Mouse (Mus musculus): ENCODE data around the gene Sfxn3.

- TF ChIP-seq POLR2A (IDR thresholded peaks at IDR 0.05; ENCODE audit: insufficient read length, low read depth) (no peak), E2F4 (IDR thresholded peaks at IDR 0.05; ENCODE audit: insufficient read depth) (no peak), POLR2AphosphoS2 (IDR thresholded peaks at IDR 0.05; ENCODE audit: insufficient read length, low read depth) (no peak)
Observed at GRCm38 (mm10) chr19:45078971-45079764, 31.9 kb downstream of the Sfxn3 start.
